Mouse (Mus musculus): Measurements from ENCODE around the gene Hist1h4i.

Gene Hist1h4i

DNA sequence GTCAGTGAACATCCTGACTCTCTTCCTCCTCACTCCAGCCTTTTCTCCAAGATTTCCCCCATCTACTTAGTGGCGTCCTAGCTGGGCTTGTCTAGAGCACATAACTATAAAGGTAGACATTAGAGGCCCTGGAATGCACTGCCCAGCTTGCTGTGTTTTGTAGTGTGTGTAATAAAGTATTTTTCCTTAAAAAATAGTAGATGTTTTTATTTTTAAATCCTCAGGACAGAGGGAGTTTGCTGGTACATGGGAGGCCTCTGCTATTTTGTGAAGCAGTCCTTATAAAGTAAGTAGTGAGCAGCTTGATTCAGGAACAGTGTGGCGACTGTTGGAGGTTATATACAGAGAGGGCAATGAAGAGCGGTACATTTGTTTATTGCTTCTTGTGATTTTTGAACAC is 32.5 kb downstream of the Hist1h4i start:
- no peak for DNase-seq (ENCODE audit: low read depth, low spot score)

GRCm38 (mm10) chr13:22007872-22008271 is 33.3 kb downstream of the Hist1h4i start:
- no peak for DNase-seq (ENCODE audit: low read depth, low spot score)

DNA sequence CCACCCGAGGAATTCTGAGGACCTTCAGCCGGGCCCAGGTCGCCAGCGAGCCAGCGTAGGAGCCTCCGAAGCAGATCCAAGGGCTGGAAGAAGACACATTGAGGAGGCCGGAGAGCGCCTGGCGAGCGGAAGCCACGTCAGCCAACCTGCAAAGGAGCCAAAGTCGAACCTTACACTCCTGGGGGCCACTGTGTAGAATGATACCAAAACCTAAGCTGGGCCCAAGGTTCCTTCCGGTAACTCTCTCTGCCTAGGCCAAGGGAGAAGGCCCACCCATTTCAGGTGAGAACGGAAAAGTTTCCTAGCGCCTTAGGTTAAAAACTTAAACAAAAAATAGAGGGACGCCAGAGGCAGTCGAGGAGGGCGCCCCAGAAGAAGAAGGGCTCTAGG is 34.0 kb downstream of the Hist1h4i start:
- DNase-seq (ENCODE audit: low read depth, low spot score), result no peak

DNA sequence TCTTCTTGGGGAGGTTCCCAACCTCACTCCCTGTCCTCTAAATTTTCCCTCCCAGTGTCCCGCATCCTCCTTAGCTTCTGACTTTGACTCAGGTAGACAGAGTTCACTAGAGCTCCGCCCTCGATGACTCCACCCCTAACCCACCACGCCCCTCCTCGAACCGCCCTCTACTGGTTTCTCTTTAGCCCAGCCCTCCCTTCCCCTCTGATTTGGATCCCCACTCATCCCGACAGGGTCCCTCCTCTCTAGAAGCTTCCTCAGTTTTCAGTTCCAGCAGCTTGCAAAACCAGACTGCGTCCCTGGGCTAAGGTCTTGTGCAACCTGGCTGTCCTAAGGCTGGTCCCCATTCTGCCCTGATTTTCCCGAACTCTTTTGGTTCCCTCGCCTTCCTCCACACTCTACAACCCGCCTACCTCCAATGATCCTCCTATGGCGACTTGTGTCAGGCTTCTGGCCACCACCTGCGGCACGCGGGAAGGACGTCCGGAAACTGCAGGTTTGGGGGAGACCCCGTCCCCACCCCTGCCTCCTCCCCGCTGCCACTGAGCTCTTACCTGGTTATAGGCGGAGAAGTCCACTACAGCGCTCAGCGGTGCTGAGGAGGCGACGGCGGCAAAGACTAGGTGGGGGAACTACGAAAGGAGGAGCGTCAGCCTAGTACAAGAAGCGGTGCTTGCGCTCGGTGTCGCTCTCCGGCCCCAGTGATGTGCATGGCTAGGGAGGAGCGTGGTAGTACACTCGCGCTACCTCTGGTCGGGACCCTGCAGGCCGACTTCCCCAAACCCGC is 34.6 kb downstream of the Hist1h4i start:
- DNase-seq (ENCODE audit: low read depth, low spot score), result no peak

DNA sequence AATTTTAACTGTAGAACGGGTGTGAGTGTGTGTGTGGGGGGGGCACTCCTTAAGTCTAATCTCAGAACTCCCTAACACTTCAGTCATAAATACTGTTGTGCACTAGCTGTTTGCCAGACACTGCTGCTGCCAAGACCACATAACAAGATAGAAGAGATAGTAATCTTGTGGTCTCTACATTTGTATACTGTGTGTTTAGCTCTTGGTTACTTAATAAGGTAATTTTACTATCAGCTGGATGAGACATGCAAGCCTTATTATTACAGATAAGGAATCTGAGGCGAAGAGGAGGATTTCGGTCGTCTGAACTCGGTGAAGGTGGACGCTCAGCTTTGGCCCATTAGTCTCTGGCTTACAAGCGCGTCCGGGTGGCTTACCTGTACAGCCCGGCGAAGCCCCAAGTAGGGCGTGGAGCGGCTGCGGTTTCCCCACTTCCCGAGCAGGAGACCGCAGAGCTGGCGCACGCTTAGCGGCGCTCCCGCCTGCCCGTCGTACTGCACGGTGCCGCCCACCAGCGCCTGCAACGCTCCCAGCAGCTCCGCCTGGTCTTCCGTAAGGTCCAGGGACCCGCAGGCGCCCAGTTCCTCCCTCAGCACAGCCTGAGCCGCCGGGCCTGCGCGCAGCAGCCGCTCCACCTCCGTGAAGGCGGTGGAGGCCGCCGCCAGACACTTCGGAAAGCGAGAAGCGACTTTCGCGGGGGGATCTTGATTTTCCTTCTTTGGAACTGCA is 35.4 kb downstream of the Hist1h4i start:
- DNase-seq (ENCODE audit: low read depth, low spot score), result peak; percentile 42

DNA sequence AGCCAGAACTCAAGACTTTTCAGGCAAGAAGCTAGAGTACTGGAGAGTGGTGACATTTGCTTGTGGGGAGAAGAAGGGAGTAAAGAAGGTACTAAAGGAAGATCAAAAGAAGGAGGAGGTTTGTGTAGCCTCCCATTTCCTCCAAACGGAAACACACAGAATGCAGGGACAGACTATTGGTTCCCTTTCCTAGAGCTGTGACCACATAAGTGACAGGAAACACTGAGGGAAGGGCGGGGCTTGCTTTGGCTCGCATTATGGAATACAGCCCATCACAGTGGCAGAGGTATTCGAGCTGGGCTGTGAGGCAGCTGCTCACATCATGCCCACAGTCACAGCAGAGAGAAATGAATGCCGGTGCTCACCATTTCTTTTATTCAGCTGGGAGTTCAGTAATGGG is 39.3 kb downstream of the Hist1h4i start:
- no peak for DNase-seq (ENCODE audit: low read depth, low spot score)

DNA sequence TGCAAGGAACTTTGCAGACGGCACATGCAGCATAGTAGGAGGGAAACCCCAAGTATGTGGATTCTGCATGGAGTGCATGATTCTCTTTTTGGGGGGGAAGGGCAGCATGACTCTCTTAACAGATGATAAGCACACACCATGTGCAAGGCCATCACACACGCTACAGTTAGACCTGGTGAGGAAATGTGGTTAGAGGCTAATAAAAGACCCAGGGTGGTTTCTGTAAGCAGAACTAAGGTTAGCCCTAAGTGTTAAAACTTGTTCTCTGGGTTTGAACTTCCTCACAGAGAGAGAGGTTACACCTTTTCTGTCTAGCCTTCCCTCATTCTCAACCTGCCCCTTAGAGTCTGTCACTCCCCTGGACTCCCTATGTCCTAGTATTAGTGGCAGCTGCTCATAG is 39.8 kb downstream of the Hist1h4i start:
- DNase-seq (ENCODE audit: low read depth, low spot score), result no peak

DNA sequence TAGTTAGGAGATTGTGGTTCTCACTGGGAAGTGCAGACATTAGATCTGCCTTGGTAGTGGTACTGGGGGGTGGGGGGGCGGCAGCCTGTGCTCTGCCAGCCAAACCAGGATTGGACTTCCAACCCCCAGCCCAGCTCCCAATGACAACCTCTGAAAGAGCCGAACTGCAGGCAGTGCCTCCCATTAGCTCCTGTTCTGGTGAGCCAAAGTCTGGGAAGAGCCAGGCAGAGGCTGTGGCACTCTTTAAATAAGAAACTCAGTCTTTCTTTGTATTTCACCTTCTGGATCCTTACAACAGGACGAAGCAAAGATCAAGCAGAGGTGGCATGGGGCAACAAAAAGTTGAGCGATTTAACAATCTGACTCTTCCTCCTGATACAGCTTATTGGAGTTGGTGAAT is 42.0 kb downstream of the Hist1h4i start:
- DNase-seq (ENCODE audit: low read depth, low spot score), result no peak

- no peak for DNase-seq (ENCODE audit: low read depth, low spot score)
These were observed 42.8 kb downstream of the Hist1h4i start for GRCm38 (mm10) chr13:21998412-21998811.

- no peak for DNase-seq (ENCODE audit: low read depth, low spot score)
These were observed 43.3 kb downstream of the Hist1h4i start for GRCm38 (mm10) chr13:21997821-21998220.

DNA sequence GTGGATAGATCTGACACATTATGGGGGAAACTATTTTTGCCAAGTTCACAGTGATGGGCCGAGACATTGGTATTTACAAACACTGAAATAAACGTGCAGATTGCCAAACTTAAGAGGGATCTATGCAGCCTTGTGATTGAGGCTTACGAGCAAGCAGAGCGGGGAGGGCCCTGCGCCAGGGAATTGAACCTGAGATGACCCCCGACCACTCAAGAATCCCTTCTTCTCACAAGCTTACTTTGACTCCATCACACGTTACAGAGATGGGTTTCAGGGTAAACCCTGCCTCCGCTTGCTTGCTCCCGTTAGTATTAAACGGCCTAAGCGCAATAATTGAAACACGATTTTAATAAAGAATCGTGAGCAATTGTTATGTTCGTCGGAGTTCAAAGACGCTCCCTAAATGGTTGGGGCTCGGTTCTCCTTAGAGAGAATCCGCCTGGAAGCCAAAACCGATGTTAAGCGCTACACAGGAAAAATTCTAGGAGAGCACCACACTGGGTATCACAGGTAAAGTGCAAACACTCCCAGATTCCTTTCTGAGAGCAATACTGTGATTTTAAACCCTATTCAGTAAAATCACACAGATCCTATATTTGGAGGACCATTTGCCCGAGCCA is 43.9 kb downstream of the Hist1h4i start:
- DNase-seq (ENCODE audit: low read depth, low spot score), result no peak

DNA sequence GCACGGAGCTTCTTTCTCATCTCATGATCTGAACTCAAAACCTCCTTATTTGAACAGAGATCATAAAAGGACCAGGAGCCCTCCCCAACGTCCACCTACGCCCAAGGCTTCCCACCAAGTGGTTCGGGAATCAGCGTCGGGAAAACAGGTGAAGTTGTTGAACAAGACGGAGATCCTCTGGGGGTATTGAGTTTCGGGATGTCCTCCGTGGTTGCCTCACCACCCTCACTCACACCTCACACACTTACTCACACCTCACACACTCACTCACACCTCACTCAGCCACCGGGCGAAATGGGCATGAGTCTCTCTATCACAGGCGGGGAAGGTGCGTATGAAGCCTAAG is 44.3 kb downstream of the Hist1h4i start:
- no peak for DNase-seq (ENCODE audit: low read depth, low spot score)

- no peak for DNase-seq (ENCODE audit: low read depth, low spot score)
These were observed 44.9 kb downstream of the Hist1h4i start for GRCm38 (mm10) chr13:21996101-21996839.

- DNase-seq (ENCODE audit: low read depth, low spot score), result no peak
These were observed 45.7 kb downstream of the Hist1h4i start for GRCm38 (mm10) chr13:21995331-21995914.

GRCm38 (mm10) chr13:21994896-21995295 is 46.3 kb downstream of the Hist1h4i start:
- DNase-seq (ENCODE audit: low read depth, low spot score), result no peak

DNA sequence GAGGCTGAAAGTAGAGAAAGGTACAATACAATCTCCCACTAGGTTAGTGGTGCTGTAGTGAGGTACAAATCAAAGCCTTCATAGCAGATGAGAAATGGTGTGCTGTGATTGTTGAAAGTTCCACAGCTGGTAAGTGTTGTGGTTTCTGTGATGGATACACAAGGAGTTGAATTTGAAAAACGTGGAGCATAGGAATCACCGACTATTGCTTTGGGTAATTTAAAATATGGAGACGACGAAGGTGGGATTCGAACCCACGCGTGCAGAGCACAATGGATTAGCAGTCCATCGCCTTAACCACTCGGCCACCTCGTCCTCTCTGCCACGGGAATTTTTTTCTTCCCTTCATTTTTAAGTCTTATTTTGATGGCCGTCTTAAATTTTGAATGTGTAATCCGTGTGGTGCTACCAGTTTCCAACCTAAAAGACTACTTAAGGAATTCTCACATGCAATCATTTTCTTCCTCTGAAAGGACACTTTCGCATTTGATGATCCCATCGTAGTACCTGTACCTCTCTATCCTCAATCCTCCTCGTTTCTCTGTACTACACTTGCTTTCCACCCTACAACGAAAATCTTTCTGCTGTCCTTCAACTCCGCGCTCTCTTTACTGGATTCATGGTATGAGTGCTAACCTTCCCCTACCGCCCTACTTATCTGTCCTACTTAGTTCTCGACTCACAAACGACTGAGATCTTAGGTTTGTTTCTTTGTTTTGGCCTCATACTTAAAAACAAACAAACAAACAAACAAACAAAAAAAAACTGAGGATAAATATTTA is 47.0 kb downstream of the Hist1h4i start:
- DNase-seq (ENCODE audit: low read depth, low spot score), result peak; percentile 15

- DNase-seq (ENCODE audit: low read depth, low spot score), result no peak
These were observed 48.6 kb downstream of the Hist1h4i start for GRCm38 (mm10) chr13:21992550-21992949.

All from brain, adult 2 months (tissue).